Mouse (Mus musculus) thymus, adult 2 months (tissue): ENCODE data around the gene Ncam2.

Experiments used
- CTCF ChIP-seq: fragments of 200-500 bp; IDR thresholded peaks from 2 replicates; pipeline ENCODE4 v1.5.1; 2012; ENCODE audit warnings: mild to moderate bottlenecking, control low read depth, low read length, moderate library complexity, borderline replicate concordance; ENCODE audit not compliant: control insufficient read depth, poor library complexity, insufficient read depth; ENCODE audit errors: extremely low read depth
- POLR2A ChIP-seq: fragments of 200-500 bp; IDR thresholded peaks from 2 replicates; pipeline ENCODE4 v1.6.1; 2012; ENCODE audit warnings: mild to moderate bottlenecking, low read length, control low read depth, moderate library complexity; ENCODE audit not compliant: control insufficient read depth, poor library complexity, insufficient read depth; ENCODE audit errors: extremely low read depth

GRCm38 (mm10) chr16:81192607-81193006 lies 7.9 kb upstream of the Ncam2 start:
- TF ChIP-seq POLR2A (no peak), CTCF (no peak)
